Mouse (Mus musculus): Measurements from ENCODE around the gene Snx5.

Gene Snx5

GRCm38 (mm10) chr2:144267004-144267730 is 3.5 kb downstream of the Snx5 start:
- DNase-seq = no peak

GRCm38 (mm10) chr2:144265916-144266683 is 4.6 kb downstream of the Snx5 start:
- DNase-seq = no peak

GRCm38 (mm10) chr2:144265120-144265488 is 5.6 kb downstream of the Snx5 start:
- no peak for DNase-seq

GRCm38 (mm10) chr2:144264398-144265119 is 6.1 kb downstream of the Snx5 start:
- no peak for DNase-seq

- DNase-seq = no peak
Measured at GRCm38 (mm10) chr2:144262837-144263236, 7.9 kb downstream of the Snx5 start.

- DNase-seq = no peak
Measured at GRCm38 (mm10) chr2:144250111-144250510, 20.6 kb downstream of the Snx5 start.

GRCm38 (mm10) chr2:144248613-144249376 is 21.9 kb downstream of the Snx5 start:
- no peak for DNase-seq

GRCm38 (mm10) chr2:144247337-144247978 is 23.2 kb downstream of the Snx5 start:
- no peak for DNase-seq

- no peak for DNase-seq
Measured at GRCm38 (mm10) chr2:144246270-144246669, 24.4 kb downstream of the Snx5 start.

GRCm38 (mm10) chr2:144245464-144245863 is 25.2 kb downstream of the Snx5 start:
- DNase-seq = no peak

GRCm38 (mm10) chr2:144240095-144240899 is 30.4 kb downstream of the Snx5 start:
- DNase-seq = no peak

GRCm38 (mm10) chr2:144239318-144239717 is 31.4 kb downstream of the Snx5 start:
- no peak for DNase-seq

- no peak for DNase-seq
Measured at GRCm38 (mm10) chr2:144238341-144238740, 32.4 kb downstream of the Snx5 start.

GRCm38 (mm10) chr2:144236791-144237584 is 33.7 kb downstream of the Snx5 start:
- DNase-seq = no peak

- DNase-seq = no peak
Measured at GRCm38 (mm10) chr2:144235776-144236175, 34.9 kb downstream of the Snx5 start.

- DNase-seq = no peak
Measured at GRCm38 (mm10) chr2:144233534-144233933, 37.2 kb downstream of the Snx5 start.

- DNase-seq = no peak
Measured at GRCm38 (mm10) chr2:144231115-144231514, 39.6 kb downstream of the Snx5 start.

GRCm38 (mm10) chr2:144230498-144230897 is 40.2 kb downstream of the Snx5 start:
- DNase-seq = no peak

GRCm38 (mm10) chr2:144229647-144230046 is 41.1 kb downstream of the Snx5 start:
- DNase-seq = no peak

- DNase-seq = no peak
Measured at GRCm38 (mm10) chr2:144228521-144229346, 42.0 kb downstream of the Snx5 start.
